Mouse (Mus musculus) monocyte, adult 59 days (primary cell): ENCODE data around the gene Gm10959. TPM values are rescaled to one million over a fixed set of nuclear protein-coding genes. Genes with fewer than 3 reads are reported as not detected.

Experiments used
- total RNA-seq, 2 experiments: library from RNA; stranded (reverse); gene quantifications; one replicate each; pipeline ENCODE4 v1.2.4; 2023

The Gm10959 gene
- total RNA-seq: not detected

GRCm38 (mm10) chr3:122919260-122919659 lies at the start of gene Gm10959:
TSS of gene Gm10959 (minus strand) at chr3:122919360.

DNA sequence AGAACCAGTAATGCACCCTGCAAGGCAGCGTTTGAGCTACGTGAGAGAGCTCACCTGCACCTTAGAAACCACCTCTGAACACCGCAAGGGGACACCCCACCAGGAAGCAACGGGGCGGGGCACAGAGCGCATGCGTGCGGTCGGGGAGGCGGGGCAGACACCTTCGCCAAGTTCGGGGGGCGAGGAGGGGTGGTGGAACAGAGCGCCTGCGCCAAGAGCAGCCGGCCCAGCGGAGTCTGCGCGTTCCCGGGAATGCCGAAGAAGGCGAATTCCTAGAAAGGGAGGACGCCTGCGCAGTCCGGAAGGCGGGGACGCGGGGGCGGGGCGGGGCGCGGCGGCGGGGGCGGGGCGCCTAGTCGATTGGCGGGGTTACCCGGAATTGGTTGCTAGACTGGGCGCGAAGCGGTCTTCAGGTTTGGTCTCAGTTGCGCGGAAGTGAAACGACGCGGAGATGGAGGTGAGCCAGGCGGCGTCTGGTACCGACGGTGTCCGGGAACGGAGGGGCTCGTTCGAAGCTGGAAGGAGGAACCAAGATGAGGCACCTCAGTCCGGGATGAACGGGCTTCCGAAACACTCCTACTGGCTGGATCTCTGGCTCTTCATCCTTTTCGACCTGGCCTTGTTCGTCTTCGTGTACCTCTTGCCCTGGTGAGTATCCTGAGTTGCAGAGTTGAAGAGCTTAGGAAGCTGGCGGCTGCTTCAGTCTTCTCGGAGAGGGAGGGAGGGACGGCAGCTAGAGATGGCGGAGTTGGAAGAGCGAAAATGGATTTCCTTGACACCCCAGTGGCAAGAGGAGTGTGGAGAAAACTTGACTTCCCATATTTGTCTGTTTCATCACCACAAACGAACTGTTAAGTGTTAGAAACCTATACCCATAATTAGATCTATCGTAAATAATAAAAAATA lies 5.1 kb upstream of the Gm10959 start, which contains the start of gene 1810037I17Rik:
Gene 1810037I17Rik (plus strand): TSS at position 195 of the 906 bp plus-strand sequence.

GRCm38 (mm10) chr3:122894772-122895171 lies 24.4 kb downstream of the Gm10959 start, which contains the start of gene Fabp2:
TSS of gene Fabp2 (plus strand) at chr3:122895072.

Other genes with a start within 250 kb of the Gm10959 start
- gene Pde5a, start 190.4 kb downstream of the Gm10959 start, total RNA-seq: 1 to 10 TPM; 1.7 to 1.8 TPM
- not detected for gene Fabp2, start 24.3 kb downstream of the Gm10959 start, total RNA-seq
- gene 1810037I17Rik, start 4.8 kb upstream of the Gm10959 start, total RNA-seq: 10 to 100 TPM; 21.7 to 27.0 TPM
- 1 to 10 TPM; 5.3 to 5.9 TPM for gene Usp53, start 65.2 kb upstream of the Gm10959 start, total RNA-seq
- not detected for gene Myoz2, start 115.7 kb upstream of the Gm10959 start, total RNA-seq